Mouse (Mus musculus): ENCODE measurements around the gene Zfyve19.

Zfyve19 gene

GRCm38 (mm10) chr2:119196316-119197108, 11.9 kb upstream of the Zfyve19 start:
- DNase-seq (ENCODE audit: low spot score in 2 of 2): no peak

- DNase-seq (ENCODE audit: low spot score in 2 of 2): no peak
These were observed 10.9 kb upstream of the Zfyve19 start for GRCm38 (mm10) chr2:119197493-119197892.

DNA sequence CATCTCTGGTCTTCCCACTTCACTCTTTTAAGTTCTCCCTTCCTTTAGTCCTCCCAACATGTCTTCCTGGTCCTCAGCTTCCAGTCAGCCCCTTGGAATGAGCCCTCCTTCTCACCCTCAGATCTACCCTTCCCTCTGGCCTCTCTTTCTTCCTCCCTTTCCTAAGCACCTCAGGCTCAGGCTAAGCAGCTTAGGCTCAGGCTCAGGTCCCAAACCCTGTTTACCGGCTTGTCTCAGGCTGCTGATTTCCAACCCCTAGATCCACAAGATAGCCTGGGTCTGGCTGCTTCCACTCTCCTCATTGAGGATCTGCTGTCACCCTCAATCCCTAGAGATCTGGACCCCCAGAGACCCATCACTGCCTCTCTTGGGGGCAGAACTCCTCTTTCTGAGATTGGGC, 10.4 kb upstream of the Zfyve19 start:
- no peak for DNase-seq (ENCODE audit: low spot score in 2 of 2)

GRCm38 (mm10) chr2:119198934-119199333, 9.5 kb upstream of the Zfyve19 start:
- no peak for DNase-seq (ENCODE audit: low spot score in 2 of 2)

GRCm38 (mm10) chr2:119202914-119203453, 5.4 kb upstream of the Zfyve19 start:
- DNase-seq (ENCODE audit: low spot score in 2 of 2): no peak

DNA sequence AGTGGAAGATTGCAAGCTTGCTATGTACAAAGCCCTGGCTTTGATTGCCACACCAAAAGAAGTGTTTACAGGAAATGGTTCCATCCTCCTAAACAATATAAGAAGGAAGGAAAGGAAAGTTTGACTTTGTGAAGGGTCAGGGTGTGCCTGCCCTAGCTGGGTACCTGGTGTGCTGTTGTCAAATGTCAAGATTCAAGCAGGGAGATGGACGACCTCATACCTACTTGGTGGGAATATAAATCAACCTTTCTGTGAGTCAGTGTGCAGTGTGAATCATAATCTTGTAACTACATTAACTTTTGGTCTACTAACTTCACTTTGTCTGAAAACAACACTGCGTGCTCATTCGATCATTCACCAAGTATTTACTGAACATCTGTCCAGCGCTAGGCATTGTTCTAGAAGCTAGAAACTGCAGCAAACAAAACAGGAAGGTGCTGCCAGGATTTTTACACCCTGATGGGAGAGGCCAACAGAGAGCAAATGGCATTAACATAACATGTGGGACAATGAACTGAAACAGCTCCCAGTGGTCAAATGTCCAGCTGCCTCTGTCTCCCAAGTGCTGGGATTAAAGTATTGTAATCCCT, 4.5 kb upstream of the Zfyve19 start:
- no peak for DNase-seq (ENCODE audit: low spot score in 2 of 2)

- DNase-seq (ENCODE audit: low spot score in 2 of 2): no peak
These were observed 465 bp upstream of the Zfyve19 start for GRCm38 (mm10) chr2:119207961-119208343.

DNA sequence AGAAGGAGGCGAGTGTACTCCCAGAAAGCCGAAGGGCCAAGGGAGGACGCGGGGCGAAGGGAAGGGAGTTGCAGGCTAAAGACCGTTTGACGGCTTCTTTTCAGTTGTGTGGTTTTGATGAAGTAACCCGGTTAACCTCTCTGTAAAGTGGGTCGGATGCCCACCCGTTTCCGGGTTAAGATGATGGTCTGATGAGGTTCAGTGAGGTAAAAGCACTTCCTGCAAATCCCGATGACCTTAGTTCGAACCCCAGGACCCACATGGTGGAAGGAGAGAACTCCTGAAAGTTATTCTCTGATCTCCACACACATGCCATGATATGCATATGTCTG, 725 bp downstream of the Zfyve19 start:
- no peak for DNase-seq (ENCODE audit: low spot score in 2 of 2)

GRCm38 (mm10) chr2:119229775-119230704, 21.6 kb downstream of the Zfyve19 start, which contains the start of gene Ppp1r14d:
Gene Ppp1r14d, minus strand, starts transcription at chr2:119229906.
- DNase-seq (ENCODE audit: low spot score in 2 of 2): no peak

GRCm38 (mm10) chr2:119236682-119237209, 28.3 kb downstream of the Zfyve19 start:
- no peak for DNase-seq (ENCODE audit: low spot score in 2 of 2)

GRCm38 (mm10) chr2:119237210-119237870, 28.9 kb downstream of the Zfyve19 start, which contains the start of gene Spint1:
Gene Spint1, plus strand, starts transcription at chr2:119237362.
- DNase-seq (ENCODE audit: low spot score in 2 of 2): no peak

DNA sequence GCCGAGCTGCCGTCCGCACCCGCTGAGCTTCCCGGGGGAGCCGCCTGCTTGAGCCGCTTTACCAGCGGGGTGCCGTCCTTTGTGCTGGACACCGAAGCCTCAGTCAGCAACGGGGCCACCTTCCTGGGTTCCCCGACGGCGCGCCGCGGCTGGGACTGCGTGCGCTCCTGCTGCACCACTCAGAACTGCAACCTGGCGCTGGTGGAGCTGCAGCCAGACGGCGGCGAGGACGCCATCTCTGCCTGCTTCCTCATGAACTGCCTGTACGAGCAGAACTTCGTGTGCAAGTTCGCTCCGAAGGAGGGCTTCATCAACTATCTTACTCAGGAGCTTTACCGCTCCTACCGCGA, 29.4 kb downstream of the Zfyve19 start:
- DNase-seq (ENCODE audit: low spot score in 2 of 2): no peak

GRCm38 (mm10) chr2:119238671-119239070, 30.3 kb downstream of the Zfyve19 start:
- no peak for DNase-seq (ENCODE audit: low spot score in 2 of 2)

DNA sequence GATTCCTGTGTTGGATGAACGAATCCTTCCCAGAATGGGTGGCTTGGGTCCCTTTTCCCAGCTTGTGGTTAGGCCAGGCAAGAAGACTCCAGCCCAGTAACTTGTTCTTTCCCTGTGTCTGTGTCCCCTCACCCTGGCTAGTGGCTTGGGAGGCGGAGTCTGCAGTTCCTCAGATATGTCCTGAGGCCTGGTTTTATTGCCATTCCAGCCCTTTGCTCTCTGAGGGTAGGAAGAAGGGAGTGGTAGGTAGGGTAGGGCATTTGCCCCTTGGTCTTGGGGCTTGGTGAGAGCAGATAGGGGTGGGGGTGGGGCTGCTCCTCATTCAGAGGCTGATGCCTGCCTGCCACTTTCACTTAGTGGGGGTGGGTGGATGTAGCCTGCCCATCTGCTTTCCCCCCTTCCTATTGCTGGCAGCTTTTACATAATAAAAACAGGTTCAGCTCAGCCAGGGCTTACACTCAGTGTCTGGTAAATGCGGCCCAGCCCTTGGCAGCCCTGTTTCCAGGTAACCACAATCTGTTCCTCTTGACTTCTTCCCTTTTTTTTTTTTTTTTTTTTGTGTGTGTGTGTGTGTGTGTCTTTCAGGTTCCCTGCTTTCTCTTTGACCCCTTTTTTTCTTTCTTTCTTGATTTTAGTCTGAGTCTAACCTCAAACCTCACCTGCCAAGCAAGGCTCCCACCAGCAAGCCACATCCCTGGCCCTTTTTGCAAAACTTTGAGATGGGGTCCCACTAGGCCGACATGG, 31.8 kb downstream of the Zfyve19 start:
- DNase-seq (ENCODE audit: low spot score in 2 of 2): no peak

- no peak for DNase-seq (ENCODE audit: low spot score in 2 of 2)
These were observed 32.4 kb downstream of the Zfyve19 start for GRCm38 (mm10) chr2:119240819-119241186.

DNA sequence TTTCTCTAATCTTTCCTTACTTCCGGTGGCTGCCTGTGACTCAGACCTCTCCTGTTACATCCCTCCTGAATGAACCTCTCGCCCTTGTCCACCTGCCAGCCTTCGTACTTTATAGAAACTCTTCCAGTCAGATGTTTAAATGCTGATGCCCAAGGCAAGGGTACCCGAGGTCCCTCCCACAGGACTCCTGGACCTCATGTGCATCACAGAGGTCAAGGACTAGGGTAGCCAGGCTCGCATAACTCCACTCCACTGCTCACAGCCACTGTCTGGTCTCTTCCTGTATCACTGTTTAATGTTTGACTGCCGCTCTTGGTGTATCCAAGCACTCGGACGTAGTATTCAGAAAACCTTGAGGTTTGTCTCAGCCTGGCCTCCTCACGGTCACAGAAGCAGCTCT, 34.1 kb downstream of the Zfyve19 start:
- DNase-seq (ENCODE audit: low spot score in 2 of 2): no peak

DNA sequence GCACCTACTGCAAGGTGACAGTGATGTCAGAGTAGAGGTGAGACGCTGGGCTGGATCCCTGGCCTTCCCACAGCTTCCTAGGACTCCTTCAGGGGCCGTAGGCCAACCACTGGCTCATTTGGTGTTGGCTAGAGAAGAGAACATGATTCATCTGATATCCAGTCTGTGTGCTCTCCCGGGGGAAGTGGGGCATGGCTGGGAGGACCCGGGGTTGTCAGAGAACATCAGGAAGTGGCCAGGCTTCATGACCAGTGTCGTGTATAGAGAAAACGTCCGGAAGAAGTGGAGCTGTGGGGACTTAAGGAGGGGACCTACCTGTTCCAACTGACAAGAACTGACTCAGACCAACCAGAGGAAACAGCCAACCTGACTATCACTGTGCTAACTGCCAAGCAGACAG, 36.8 kb downstream of the Zfyve19 start:
- no peak for DNase-seq (ENCODE audit: low spot score in 2 of 2)

GRCm38 (mm10) chr2:119247904-119248303, 39.5 kb downstream of the Zfyve19 start:
- DNase-seq (ENCODE audit: low spot score in 2 of 2): no peak

DNA sequence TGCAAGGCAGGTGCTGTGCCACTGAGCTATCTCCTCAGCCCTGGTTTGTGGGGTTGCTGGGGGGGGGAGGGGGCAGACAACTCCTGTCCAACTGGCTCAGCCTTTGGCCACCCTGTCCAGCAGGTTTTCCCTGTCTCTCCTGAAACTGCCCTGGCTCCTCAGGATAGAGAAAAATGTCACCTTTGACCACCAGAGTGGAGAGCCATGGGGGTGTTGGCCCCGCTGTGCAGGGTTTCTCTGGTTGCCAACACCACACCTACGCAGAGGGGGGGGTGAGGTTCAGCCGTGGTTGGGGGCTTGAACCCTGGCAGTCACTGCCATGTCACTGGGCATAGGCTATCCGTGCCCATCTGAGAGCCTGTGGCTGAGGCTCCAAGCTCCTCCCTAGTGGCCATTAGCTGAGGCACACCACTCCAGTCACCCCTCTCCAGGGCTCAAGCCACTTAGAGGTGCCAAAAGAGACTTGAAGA, 41.2 kb downstream of the Zfyve19 start:
- DNase-seq (ENCODE audit: low spot score in 2 of 2): no peak

- no peak for DNase-seq (ENCODE audit: low spot score in 2 of 2)
These were observed 42.0 kb downstream of the Zfyve19 start for GRCm38 (mm10) chr2:119250377-119250776.

All from frontal cortex, postnatal 10 days (tissue).